ENCODE assay signal across 8 mouse cellular contexts in the genomic region with DNA sequence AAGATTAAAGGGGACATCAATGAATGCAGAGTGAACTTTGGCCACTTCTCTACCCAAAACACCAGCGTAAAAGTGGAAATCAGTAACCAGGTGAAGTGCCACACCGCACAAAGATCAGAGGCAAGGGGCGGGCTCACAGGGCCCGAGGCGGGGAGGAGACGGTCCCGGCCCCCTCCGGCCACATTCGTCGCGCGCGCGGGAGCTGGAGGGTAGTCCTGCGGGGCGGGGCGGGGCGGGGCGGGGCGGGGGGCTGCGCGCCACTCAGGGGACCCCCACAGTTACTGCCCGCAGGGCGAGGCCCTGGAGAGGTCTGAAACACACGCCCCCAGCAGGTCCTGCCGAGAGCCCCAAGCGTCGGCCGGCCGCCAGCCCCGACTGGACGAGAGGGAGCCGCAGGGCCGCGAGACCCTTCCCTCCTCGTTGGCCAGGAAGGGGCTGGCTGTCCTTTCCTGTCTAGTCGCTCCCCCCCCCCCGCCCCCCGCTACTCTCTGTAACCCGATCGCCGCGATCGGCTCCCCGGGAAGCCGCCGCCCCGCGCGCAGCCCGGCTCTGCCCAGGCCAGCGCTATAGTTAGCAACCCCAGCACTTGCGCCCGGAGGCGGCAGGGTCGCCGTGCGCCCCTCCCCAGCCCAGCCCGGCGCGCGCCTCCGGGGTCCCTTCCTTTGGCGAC. TPM values are rescaled to one million over a fixed set of nuclear protein-coding genes. Genes with fewer than 3 reads are reported as not detected.
DNase-seq lines count a peak whose midpoint lies in the region; ATAC-seq and TF ChIP-seq lines count a peak whose summit lies in the region.

No protein-coding gene starts in this region.

- H3K9me3 ChIP-seq in embryonic facial prominence, embryonic 12.5 days: no peaks in the 10 kb centered on the region
- no peaks in the 10 kb centered on the region for H3K9me3 ChIP-seq in heart, embryonic 13.5 days
- no peaks in the 10 kb centered on the region for H3K9me3 ChIP-seq in kidney, postnatal 0 days (replicated peaks; ENCODE audit: low read length)
- H3K9me3 ChIP-seq in stomach, embryonic 16.5 days (replicated peaks; ENCODE audit: control insufficient read depth, low read length): no peaks in the 10 kb centered on the region

- peak; percentile 66 for ATAC-seq in Patski
- ATAC-seq in embryonic facial prominence, embryonic 12.5 days (ENCODE audit: insufficient number of reproducible peaks, insufficient read depth, low FRiP score, low TSS enrichment): peak; percentile 90
- ATAC-seq in heart, embryonic 13.5 days (ENCODE audit: extremely low read depth, insufficient number of reproducible peaks, low FRiP score, low TSS enrichment): peak; percentile 81
- ATAC-seq in kidney, postnatal 0 days (replicated peaks; ENCODE audit: low FRiP score, low read depth): peak; percentile 86
- peak; percentile 87 for ATAC-seq in stomach, embryonic 16.5 days (ENCODE audit: insufficient read depth, low FRiP score)

- POLR2A ChIA-PET in Patski (lab: Charles Lee): interaction anchor here (0.6 kb wide), 1 partner anchor 99 kb away, joined by 5 read pairs; no protein-coding TSS in a partner anchor

- H3K36me3 ChIP-seq in embryonic facial prominence, embryonic 12.5 days: no peaks in the 10 kb centered on the region
- H3K36me3 ChIP-seq in heart, embryonic 13.5 days: no peaks in the 10 kb centered on the region
- H3K36me3 ChIP-seq in kidney, postnatal 0 days (ENCODE audit: insufficient read depth, low read length): no peaks in the 10 kb centered on the region
- no peaks in the 10 kb centered on the region for H3K36me3 ChIP-seq in stomach, embryonic 16.5 days (ENCODE audit: control insufficient read depth, insufficient read depth, low read length)

- H3K4me1 ChIP-seq in embryonic facial prominence, embryonic 12.5 days: peaks cover 24% of the 10 kb centered on the region
- H3K4me1 ChIP-seq in heart, embryonic 13.5 days: peaks cover 36% of the 10 kb centered on the region
- peaks cover 10% of the 10 kb centered on the region; the same call in 1 of the 2 replicates for H3K4me1 ChIP-seq in kidney, postnatal 0 days (replicated peaks; ENCODE audit: insufficient read depth, low read length)
- peaks cover 20% of the 10 kb centered on the region for H3K4me1 ChIP-seq in stomach, embryonic 16.5 days (ENCODE audit: control insufficient read depth, insufficient read depth, low read length)

- no peaks in the 10 kb centered on the region for H3K27me3 ChIP-seq in Patski
- H3K27me3 ChIP-seq in embryonic facial prominence, embryonic 12.5 days: no peaks in the 10 kb centered on the region
- no peaks in the 10 kb centered on the region for H3K27me3 ChIP-seq in heart, embryonic 13.5 days (replicated peaks)
- no peaks in the 10 kb centered on the region for H3K27me3 ChIP-seq in kidney, postnatal 0 days (ENCODE audit: insufficient read depth, low read length)
- no peaks in the 10 kb centered on the region for H3K27me3 ChIP-seq in stomach, embryonic 16.5 days (ENCODE audit: control insufficient read depth, insufficient read depth, low read length)

- peak; percentile 80 for DNase-seq in 3134 (ENCODE audit: extremely low read depth, insufficient read length, low spot score)
- DNase-seq in Patski (ENCODE audit: low read depth, low spot score): no peak
- DNase-seq in kidney, postnatal 0 days (ENCODE audit: low spot score): peak; percentile 85
- DNase-seq in lung, postnatal 4 days: peak; percentile 71 to 86
- DNase-seq in spleen, postnatal 14 days (ENCODE audit: low spot score in 2 of 2): no peak

- CTCF ChIA-PET in Patski (lab: Charles Lee): no interaction called here

- peak overlapping the region; percentile 98 for H3K27ac ChIP-seq in embryonic facial prominence, embryonic 12.5 days
- H3K27ac ChIP-seq in heart, embryonic 13.5 days (replicated peaks): peak overlapping the region; percentile 98
- peak overlapping the region; percentile 98 for H3K27ac ChIP-seq in kidney, postnatal 0 days
- peak overlapping the region; percentile 97 for H3K27ac ChIP-seq in stomach, embryonic 16.5 days (ENCODE audit: low read length)

- in situ Hi-C loops in Patski (cut with MboI; ENCODE audit: low pct_unique_long_range_greater_than_20kb): loop anchor here (5.0 kb wide), 1 partner anchor 160 kb away; no protein-coding TSS in a partner anchor

- WGBS in embryonic facial prominence, embryonic 12.5 days: 0% methylated on average over 31 of the region's 64 CpGs
- under 1% methylated on average over 51 of the region's 64 CpGs for WGBS in heart, embryonic 13.5 days
- WGBS in kidney, postnatal 0 days: 2% methylated on average over 56 of the region's 64 CpGs
- WGBS in stomach, embryonic 16.5 days: 0% methylated on average over 55 of the region's 64 CpGs

- peak overlapping the region; percentile 81 for H3K4me3 ChIP-seq in embryonic facial prominence, embryonic 12.5 days
- H3K4me3 ChIP-seq in heart, embryonic 13.5 days: peak overlapping the region; percentile 83
- peak overlapping the region; percentile 84 for H3K4me3 ChIP-seq in kidney, postnatal 0 days (replicated peaks; ENCODE audit: low read depth, low read length)
- H3K4me3 ChIP-seq in stomach, embryonic 16.5 days (replicated peaks; ENCODE audit: low read length): peak overlapping the region; percentile 95

- H3K9ac ChIP-seq in embryonic facial prominence, embryonic 12.5 days: peak overlapping the region; percentile 90
- H3K9ac ChIP-seq in heart, embryonic 13.5 days: peak overlapping the region; percentile 97
- H3K9ac ChIP-seq in kidney, postnatal 0 days (ENCODE audit: low read depth, low read length): peak overlapping the region; percentile 89
- peak overlapping the region; percentile 95 for H3K9ac ChIP-seq in stomach, embryonic 16.5 days (ENCODE audit: low read length)

- peak overlapping the region; percentile 64 for H3K4me2 ChIP-seq in embryonic facial prominence, embryonic 12.5 days (replicated peaks)
- peak overlapping the region; percentile 76 for H3K4me2 ChIP-seq in heart, embryonic 13.5 days
- peak overlapping the region; percentile 66 for H3K4me2 ChIP-seq in kidney, postnatal 0 days (ENCODE audit: low read length)
- peak overlapping the region; percentile 61 for H3K4me2 ChIP-seq in stomach, embryonic 16.5 days (ENCODE audit: low read depth, low read length)

- TF ChIP-seq CTCF in Patski (IDR thresholded peaks at IDR 0.05): no peak
- no peak for TF ChIP-seq CTCF in kidney, postnatal 0 days (IDR thresholded peaks at IDR 0.05; ENCODE audit: low read depth)

RNA-seq across cellular contexts. Expression of gene Rbms1, which starts 0.9 kb away (rescaled TPM):
- 77.3 TPM for polyA plus RNA-seq in Patski (2021)
- 117 and 121 TPM in 2 replicates for polyA plus RNA-seq in embryonic facial prominence, embryonic 12.5 days (2016; fragmentation: Nextera tagmentation; extraction: Ambion mirVana)
- polyA plus RNA-seq in heart, embryonic 13.5 days (2015; fragmentation: Nextera tagmentation; extraction: Ambion mirVana): 89.2 and 89.8 TPM in 2 replicates
- 90.4 and 92.5 TPM in 2 replicates for polyA plus RNA-seq in kidney, postnatal 0 days (2015; fragmentation: Nextera tagmentation; extraction: Ambion mirVana)
- polyA plus RNA-seq in stomach, embryonic 16.5 days (2015; fragmentation: Nextera tagmentation; extraction: Ambion mirVana): 110 and 126 TPM in 2 replicates

Comparison
In these comparisons a context has a peak if more than half of its experiments do, and no peak if none do; other contexts are left out.
1. DNase-seq: peak in 3134 (single experiment), kidney, postnatal 0 days (single experiment) and lung, postnatal 4 days (2 of 2); none in Patski (single experiment) and spleen, postnatal 14 days (0 of 2).
2. Peak in every context shown above with its lines, with median percentiles within 50 percentile points of each other: ATAC-seq, H3K27ac ChIP-seq, H3K4me2 ChIP-seq, H3K4me3 ChIP-seq and H3K9ac ChIP-seq.